Mouse (Mus musculus) bone marrow macrophage, adult 2 months (primary cell): Measurements from ENCODE around the gene Sulf2. TPM values are rescaled to one million over a fixed set of nuclear protein-coding genes. Genes with fewer than 3 reads are reported as not detected.

Experiments used
- H3K27ac ChIP-seq: 2 replicates; pipeline ENCODE4 v1.5.1; 2012; ENCODE audit warnings: low read depth, low read length; ENCODE audit not compliant: insufficient read depth
- H3K4me1 ChIP-seq: 2 replicates; pipeline ENCODE4 v1.6.1; 2012; ENCODE audit warnings: low read length; ENCODE audit not compliant: control insufficient read depth, insufficient read depth
- H3K4me3 ChIP-seq: 2 replicates; pipeline ENCODE4 v1.5.1; 2012; ENCODE audit warnings: mild to moderate bottlenecking, low read length, moderate library complexity; ENCODE audit not compliant: insufficient read depth
- CTCF ChIP-seq: IDR thresholded peaks from 2 replicates; pipeline ENCODE4 v1.5.1; 2012; ENCODE audit warnings: low read depth, mild to moderate bottlenecking, low read length, moderate library complexity
- POLR2A ChIP-seq: IDR thresholded peaks from 2 replicates; pipeline ENCODE4 v1.6.1; 2012; ENCODE audit warnings: mild to moderate bottlenecking, low read depth, low read length, borderline replicate concordance
- polyA plus RNA-seq: library from polyadenylated mRNA; stranded (reverse); fragments of >200 nt; gene quantifications from 2 replicates; pipeline ENCODE4 v1.2.4, GENCODE M21; 2012; ENCODE audit not compliant: missing spikeins, insufficient read depth, insufficient read length

Sulf2 gene
- polyA plus RNA-seq, 1 experiment: 77.0 TPM

GRCm38 (mm10) chr2:166069738-166070137, 85.7 kb downstream of the Sulf2 start:
- Histone ChIP-seq H3K27ac (no peak overlapping the region), H3K4me1 (no peaks in the 10 kb centered on the region), H3K4me3 (no peak overlapping the region)
- no peak for TF ChIP-seq CTCF
- TF ChIP-seq POLR2A: no peak

- Histone ChIP-seq H3K4me1 (no peaks in the 10 kb centered on the region), H3K4me3 (no peak overlapping the region), H3K27ac (no peak overlapping the region)
- no peak for TF ChIP-seq CTCF
- TF ChIP-seq POLR2A: no peak
Measured at GRCm38 (mm10) chr2:166069164-166069563, 86.3 kb downstream of the Sulf2 start.

GRCm38 (mm10) chr2:166068261-166068660, 87.2 kb downstream of the Sulf2 start:
- H3K4me1 ChIP-seq: no peaks in the 10 kb centered on the region
- no peak for TF ChIP-seq CTCF
- no peak for TF ChIP-seq POLR2A
- no peak overlapping the region for H3K27ac ChIP-seq
- H3K4me3 ChIP-seq: no peak overlapping the region

- no peak for TF ChIP-seq POLR2A
- TF ChIP-seq CTCF: no peak
- Histone ChIP-seq H3K27ac (no peak overlapping the region), H3K4me1 (no peaks in the 10 kb centered on the region), H3K4me3 (no peak overlapping the region)
Measured at GRCm38 (mm10) chr2:166066434-166066833, 89.0 kb downstream of the Sulf2 start.

GRCm38 (mm10) chr2:166062431-166062830, 93.0 kb downstream of the Sulf2 start:
- Histone ChIP-seq H3K4me3 (no peak overlapping the region), H3K27ac (no peak overlapping the region)

GRCm38 (mm10) chr2:166062008-166062407, 93.5 kb downstream of the Sulf2 start:
- no peak overlapping the region for H3K4me3 ChIP-seq
- TF ChIP-seq CTCF: no peak
- TF ChIP-seq POLR2A: no peak
- no peak overlapping the region for H3K27ac ChIP-seq
- no peaks in the 10 kb centered on the region for H3K4me1 ChIP-seq

More at GRCm38 (mm10) chr2:166062431-166062830, 93.0 kb downstream of the Sulf2 start:
- TF ChIP-seq POLR2A (no peak), CTCF (no peak)
- no peaks in the 10 kb centered on the region for H3K4me1 ChIP-seq

- Histone ChIP-seq H3K4me1 (no peaks in the 10 kb centered on the region), H3K27ac (no peak overlapping the region), H3K4me3 (no peak overlapping the region)
- TF ChIP-seq CTCF: peak; percentile 60
- no peak for TF ChIP-seq POLR2A
Measured at GRCm38 (mm10) chr2:166059684-166060423, 95.6 kb downstream of the Sulf2 start.

GRCm38 (mm10) chr2:166054002-166054539, 101.4 kb downstream of the Sulf2 start:
- H3K27ac ChIP-seq: no peak overlapping the region
- no peak overlapping the region for H3K4me3 ChIP-seq
- H3K4me1 ChIP-seq: no peaks in the 10 kb centered on the region
- TF ChIP-seq POLR2A (no peak), CTCF (no peak)

- no peak for TF ChIP-seq CTCF
- TF ChIP-seq POLR2A: no peak
- H3K4me1 ChIP-seq: no peaks in the 10 kb centered on the region
- H3K4me3 ChIP-seq: no peak overlapping the region
- no peak overlapping the region for H3K27ac ChIP-seq
Measured at GRCm38 (mm10) chr2:166051966-166052365, 103.5 kb downstream of the Sulf2 start.

- no peak overlapping the region for H3K27ac ChIP-seq
- H3K4me3 ChIP-seq: no peak overlapping the region
- H3K4me1 ChIP-seq: no peaks in the 10 kb centered on the region
- TF ChIP-seq POLR2A (no peak), CTCF (no peak)
Measured at GRCm38 (mm10) chr2:166051421-166051820, 104.0 kb downstream of the Sulf2 start.

- Histone ChIP-seq H3K4me1 (peaks cover 21% of the 10 kb centered on the region), H3K27ac (no peak overlapping the region), H3K4me3 (no peak overlapping the region)
- no peak for TF ChIP-seq CTCF
- TF ChIP-seq POLR2A: no peak
Measured at GRCm38 (mm10) chr2:166048852-166049251, 106.6 kb downstream of the Sulf2 start.
